Mouse (Mus musculus) spleen, adult 12 weeks (tissue): Measurements from ENCODE around the gene Ubiad1.

ENCODE experiments used
- DNase-seq: peaks from one replicate; pipeline ENCODE4 v3.0.0; 2022; ENCODE audit warnings: low spot score

Ubiad1 gene

GRCm38 (mm10) chr4:148444250-148444967 lies at the start of gene Ubiad1:
TSS of gene Ubiad1 (minus strand) at chr4:148444771.
- DNase-seq, result peak; percentile 80

DNA sequence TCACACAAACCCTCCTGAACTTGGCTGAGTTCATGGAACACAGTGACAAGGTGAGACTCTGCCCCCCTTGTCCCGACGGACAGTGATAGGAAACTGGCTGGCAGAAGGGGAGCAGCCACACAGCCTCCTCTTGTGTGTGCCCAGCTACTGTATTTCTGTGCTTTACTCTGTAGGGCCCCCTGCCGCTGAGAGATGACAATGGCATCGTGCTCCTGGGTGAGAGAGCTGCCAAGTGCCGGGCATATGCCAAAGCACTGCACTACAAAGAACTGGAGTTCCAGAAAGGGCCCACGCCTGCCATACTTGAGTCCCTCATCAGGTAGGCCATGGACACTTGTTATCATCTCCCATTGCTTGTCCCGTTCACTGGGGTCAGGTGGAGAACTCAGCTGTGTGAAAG lies 46.9 kb upstream of the Ubiad1 start:
- no peak for DNase-seq

DNA sequence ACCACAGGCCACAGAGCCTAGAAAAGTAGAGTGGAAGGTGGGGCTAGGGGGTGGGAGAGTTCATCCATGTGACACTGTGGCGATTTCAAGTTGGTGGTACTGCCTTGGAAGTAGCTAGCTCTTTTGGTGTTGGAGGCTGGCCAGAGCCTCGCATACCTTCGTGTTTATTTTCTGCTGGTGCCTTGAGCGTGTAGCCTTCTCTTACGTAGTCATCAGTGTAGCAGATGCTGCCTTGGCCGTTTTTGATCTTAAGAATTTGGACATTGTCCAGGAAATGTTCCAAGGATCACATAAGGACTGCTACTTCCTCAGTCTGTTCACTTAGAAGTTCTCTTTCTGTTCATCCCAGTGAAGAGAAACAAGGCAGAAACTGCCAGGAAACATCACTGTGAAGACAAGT lies 45.9 kb upstream of the Ubiad1 start:
- DNase-seq, result no peak

DNA sequence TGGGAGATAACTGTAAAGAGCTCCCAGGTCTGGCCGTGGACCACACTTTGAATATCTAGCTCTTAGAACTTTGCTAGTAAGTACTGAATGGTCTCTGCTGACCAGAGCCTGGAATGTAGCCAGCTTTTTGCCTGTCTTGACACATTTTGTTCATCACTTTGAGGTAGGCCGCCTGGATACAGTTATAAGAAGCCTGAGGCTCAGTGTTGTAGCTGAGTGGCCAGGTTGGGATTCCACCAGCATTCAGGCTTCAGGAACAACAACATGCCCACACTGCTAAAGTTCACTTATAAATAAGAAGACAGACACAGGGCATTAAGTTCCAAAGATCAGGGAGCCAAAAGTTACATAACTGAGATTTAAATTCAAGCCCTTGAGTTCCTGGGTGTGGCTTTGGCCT lies 43.3 kb upstream of the Ubiad1 start:
- no peak for DNase-seq

- no peak for DNase-seq
These were observed 39.9 kb upstream of the Ubiad1 start for GRCm38 (mm10) chr4:148484511-148484910.

- DNase-seq, result no peak
These were observed 37.1 kb upstream of the Ubiad1 start for GRCm38 (mm10) chr4:148481557-148482168.

DNA sequence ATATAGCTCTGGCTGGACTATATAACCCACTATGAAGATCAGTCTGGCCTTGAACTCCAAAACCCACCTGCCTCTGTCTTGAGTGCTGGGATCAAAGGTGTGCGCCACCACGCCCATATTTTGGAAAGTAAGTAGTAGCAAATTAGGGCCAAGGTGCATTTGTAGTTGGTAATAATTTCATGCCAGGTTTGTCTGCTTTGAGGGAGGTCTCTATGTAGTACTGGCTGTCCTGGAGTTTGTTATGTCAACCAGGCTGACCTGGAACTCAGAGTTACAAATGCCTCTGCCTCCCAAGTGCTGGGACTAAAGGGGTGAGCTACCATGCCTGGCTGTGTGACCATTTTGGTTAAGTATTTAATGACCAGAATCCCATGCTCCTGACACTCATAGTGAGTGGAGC lies 35.7 kb upstream of the Ubiad1 start:
- DNase-seq, result no peak

DNA sequence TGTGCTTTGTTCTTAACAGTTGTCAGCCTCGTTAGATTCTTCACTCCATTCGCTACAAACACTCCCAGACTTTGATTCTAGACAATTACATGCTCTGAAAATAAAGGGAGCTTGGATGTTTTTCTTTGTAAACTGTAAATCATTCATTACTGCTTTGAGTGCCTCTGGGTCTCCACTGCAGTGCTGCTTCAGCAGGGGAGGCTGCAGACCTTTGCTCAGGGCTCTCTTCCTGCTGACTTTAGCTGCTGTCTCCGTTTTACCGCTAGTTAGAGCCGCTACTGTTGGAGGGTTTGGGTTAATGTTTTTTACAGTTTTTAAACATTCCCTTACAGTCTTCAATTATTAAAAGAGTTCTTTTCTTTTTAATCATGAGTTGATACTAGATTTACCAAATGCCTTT lies 28.9 kb upstream of the Ubiad1 start:
- no peak for DNase-seq

DNA sequence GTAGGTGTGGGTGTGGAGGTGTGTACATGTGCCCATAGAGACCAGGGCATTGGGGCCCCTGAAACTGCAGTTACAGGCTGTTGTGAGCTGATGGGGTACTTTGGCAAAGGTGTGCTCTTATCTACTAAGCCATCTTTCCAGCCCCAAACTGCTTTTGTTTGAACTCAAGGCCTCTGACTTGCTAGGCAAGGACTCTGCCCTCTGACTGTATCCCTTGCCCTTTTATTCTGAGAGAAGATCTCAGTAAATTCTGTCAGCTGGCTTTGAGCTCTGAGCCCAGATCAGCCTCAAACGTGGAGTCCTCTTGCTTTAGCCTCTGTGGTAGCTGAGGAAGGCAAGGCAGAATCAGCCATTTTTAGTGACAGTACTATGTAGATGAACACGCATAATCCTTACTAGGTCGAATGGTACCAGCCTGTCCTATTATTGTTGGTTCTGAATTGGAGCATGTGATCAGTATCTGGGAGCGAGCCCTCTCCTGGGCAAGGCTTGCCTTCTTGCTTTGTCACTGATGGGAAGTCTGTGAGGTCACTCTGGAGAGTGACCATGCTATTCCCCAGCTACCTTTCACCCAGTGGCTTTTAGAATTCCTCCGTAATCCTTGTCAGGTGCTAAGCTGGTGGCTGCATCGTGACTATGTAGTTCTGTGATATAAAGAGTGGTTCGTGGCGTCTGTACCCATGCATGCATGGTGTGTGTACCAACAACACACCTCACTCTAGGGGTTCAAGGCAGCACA lies 28.0 kb upstream of the Ubiad1 start:
- no peak for DNase-seq

- DNase-seq, result no peak
These were observed 26.8 kb upstream of the Ubiad1 start for GRCm38 (mm10) chr4:148471363-148471806.

DNA sequence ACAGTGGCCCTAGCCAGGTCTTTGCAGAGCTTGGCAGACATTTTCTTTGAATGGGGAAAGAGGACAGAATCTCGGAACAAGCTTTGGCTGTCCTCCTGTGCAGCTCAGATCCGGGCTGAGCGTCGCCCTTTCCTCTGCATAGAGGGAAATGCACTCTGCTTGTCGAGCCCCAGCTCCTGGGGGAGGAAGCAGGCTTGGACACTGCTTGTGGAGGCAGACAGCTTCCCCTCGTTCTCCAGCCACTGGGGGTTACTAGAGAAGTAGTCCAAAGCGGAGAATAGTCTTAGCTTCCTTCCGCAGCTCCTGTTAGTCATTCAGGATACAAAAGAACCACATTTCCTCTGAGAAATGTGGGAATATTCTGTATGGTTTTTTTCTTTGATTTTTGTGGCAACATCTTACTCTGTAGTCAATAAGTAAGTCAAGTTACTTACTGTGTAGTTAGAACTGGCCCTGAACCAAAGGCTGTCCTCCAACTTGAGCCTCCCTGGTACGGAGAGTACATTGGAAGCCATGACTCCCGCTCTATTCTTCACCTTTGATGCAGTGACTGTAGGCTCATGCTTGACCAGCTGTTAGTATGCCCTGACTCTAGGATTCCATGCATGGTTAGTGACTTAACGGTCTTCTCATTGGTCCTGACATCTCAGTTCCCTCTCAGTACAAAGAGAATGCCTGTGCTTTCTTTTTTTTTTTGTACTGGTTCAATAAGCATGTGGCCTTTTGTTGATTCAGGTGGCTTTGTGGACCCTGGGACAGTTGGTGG lies 25.1 kb upstream of the Ubiad1 start:
- DNase-seq, result no peak

DNA sequence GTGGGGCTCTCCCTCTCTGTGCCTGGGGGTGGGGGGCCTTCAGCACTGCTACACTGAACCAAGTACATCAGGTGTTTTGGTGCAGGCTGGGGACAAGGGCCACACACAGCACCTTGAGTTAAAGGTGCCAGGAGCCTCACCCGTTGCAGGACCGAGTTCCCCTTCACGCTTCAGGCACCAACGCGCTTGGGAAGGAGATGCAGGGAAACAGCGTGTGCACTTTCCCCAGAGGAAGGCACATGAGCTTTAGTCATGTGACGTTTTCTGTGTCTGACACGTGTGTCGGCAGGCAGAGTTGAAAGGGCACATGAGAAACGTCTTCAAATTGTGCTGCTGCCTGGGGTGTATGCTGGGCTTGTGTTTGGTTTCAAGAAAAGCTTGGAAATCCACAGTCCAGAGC lies 23.8 kb upstream of the Ubiad1 start:
- DNase-seq, result no peak

DNA sequence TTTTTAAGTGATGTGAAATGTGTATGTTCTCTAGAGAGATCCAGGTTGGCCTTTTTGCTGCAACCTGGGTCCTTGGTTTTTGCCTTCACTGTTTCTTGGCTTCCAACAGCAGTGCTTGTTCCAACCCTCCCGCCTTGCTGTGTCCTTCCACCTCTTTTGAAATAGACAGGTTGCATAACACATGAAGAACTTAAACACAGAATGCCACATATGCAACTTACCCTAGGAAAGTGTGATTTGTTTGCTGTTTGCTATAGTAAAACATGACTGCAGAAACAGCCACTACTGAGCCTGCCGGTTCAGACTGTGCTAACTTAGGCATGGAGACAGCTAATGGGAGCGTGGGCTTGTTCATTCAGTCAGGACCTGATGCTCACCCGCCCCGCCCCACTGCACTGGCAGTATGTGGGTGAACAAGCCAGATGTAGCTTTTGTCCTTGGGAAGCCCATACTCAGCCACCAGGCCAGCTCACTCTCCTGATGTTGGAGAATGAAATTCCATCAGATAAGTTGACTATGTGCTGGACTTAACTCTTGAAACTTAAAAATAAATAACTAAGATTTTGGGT lies 22.0 kb upstream of the Ubiad1 start:
- no peak for DNase-seq

GRCm38 (mm10) chr4:148464869-148465268 lies 20.3 kb upstream of the Ubiad1 start:
- DNase-seq, result no peak

- DNase-seq, result no peak
These were observed 19.7 kb upstream of the Ubiad1 start for GRCm38 (mm10) chr4:148464301-148464700.

- DNase-seq, result no peak
These were observed 18.8 kb upstream of the Ubiad1 start for GRCm38 (mm10) chr4:148463208-148463960.

GRCm38 (mm10) chr4:148462717-148463116 lies 18.1 kb upstream of the Ubiad1 start:
- DNase-seq, result no peak

GRCm38 (mm10) chr4:148461772-148462171 lies 17.2 kb upstream of the Ubiad1 start:
- DNase-seq, result no peak

- DNase-seq, result no peak
These were observed 16.2 kb upstream of the Ubiad1 start for GRCm38 (mm10) chr4:148460656-148461284.

DNA sequence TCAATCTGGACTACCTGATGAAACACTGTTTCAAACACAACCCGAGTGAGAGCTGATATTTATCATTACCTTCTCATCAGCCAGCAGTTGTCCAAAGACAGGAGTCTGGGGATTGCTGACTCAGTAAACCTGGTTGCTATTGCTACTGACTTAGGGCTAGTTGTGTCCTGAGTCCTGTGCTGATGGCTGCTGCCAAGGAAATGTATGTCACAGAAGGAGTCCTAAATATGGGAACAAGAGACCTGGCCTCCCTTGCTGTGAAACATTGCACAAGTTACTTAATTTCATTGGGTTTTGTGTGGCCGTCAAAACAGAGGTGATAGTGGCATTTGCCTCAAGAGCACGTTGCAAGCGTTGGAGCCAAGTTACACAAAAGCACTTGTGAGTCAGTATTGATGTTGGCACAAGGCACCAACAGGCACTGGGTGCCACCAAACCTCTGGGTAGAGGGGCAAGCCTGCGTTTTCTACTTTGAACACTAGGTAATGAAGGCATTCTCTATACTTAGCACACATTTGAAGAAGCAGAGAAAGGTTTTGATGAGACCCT lies 11.0 kb upstream of the Ubiad1 start:
- DNase-seq, result no peak

DNA sequence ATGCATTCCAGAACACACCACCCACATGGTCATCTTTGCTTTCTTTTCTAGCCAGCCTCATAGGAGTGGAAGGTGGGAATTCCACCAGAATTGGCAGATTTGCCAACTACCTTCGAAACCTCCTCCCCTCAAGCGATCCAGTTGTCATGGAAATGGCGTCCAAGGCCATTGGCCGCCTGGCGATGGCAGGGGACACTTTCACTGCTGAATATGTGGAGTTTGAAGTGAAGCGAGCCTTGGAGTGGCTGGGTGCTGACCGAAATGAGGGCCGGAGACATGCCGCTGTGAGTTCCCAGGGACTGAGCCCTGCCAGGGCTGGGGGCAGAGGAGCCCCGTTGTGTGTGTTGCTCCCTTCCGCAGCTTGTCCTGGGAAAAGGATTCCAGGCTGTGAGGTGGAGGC lies 9.1 kb upstream of the Ubiad1 start:
- no peak for DNase-seq
